Mouse (Mus musculus): ENCODE measurements around the gene Sdk1.

DNA sequence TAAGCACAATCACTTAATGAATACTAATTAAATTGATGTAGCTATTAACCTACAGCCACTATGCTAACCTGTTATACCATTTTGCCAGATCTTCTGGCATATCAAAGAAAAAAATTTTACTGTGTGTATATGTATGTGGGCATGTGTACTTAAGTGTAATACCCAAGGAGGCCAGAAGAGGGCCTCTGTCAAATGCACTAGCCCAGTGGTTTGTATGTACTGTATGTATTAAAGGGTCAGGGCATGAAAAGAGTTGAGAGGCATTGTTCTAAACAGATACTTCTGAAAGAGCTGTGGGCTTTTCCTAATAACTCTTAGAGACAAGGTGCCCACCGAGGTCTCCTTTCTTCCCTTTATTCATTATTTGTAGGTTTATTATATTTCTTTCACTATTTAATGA is 759.0 kb downstream of the Sdk1 start:
- TF ChIP-seq CTCF (IDR thresholded peaks at IDR 0.05; ENCODE audit: insufficient read depth, low read depth, low read length), result no peak
- TF ChIP-seq POLR2A (IDR thresholded peaks at IDR 0.05; ENCODE audit: insufficient read depth, low read depth, low read length), result no peak

Measured in olfactory bulb, adult 2 months (tissue).